Mouse (Mus musculus) hindbrain, postnatal 0 days (tissue): ENCODE measurements around the gene Nlgn1. TPM values are rescaled to one million over a fixed set of nuclear protein-coding genes. Genes with fewer than 3 reads are reported as not detected.

ENCODE experiments used
- ATAC-seq: fragments of 200-750 bp; cut with Nextera tagmentation; 2 replicates; pipeline ENCODE4 v1.8.0; 2017; ENCODE audit warnings: mild to moderate bottlenecking, moderate TSS enrichment, moderate library complexity
- DNase-seq: peaks from one replicate; pipeline ENCODE4 v3.0.0-alpha.2; 2015; ENCODE audit warnings: low spot score
- H3K27ac ChIP-seq: fragments of 300-500 bp; sonication (generic); 2 replicates; pipeline ENCODE4 v1.5.1; 2014; ENCODE audit warnings: mild to moderate bottlenecking
- H3K27me3 ChIP-seq: fragments of 300-500 bp; sonication (generic); 2 replicates; pipeline ENCODE4 v1.6.1; 2014; ENCODE audit warnings: low read length, mixed read lengths; ENCODE audit not compliant: insufficient read depth
- H3K36me3 ChIP-seq: fragments of 300-500 bp; sonication (generic); 2 replicates; pipeline ENCODE4 v1.6.1; 2014; ENCODE audit warnings: low read length, mixed read lengths; ENCODE audit not compliant: insufficient read depth
- H3K4me1 ChIP-seq: fragments of 300-500 bp; sonication (generic); 2 replicates; pipeline ENCODE4 v1.6.1; 2014; ENCODE audit warnings: antibody characterized with exemption, low read length, mixed read lengths; ENCODE audit not compliant: insufficient read depth
- H3K4me2 ChIP-seq: fragments of 300-500 bp; sonication (generic); 2 replicates; pipeline ENCODE4 v1.6.1; 2014; ENCODE audit warnings: low read depth, mild to moderate bottlenecking, low read length, moderate library complexity, mixed read lengths
- H3K4me3 ChIP-seq: fragments of 300-500 bp; sonication (generic); 2 replicates; pipeline ENCODE4 v1.5.1; 2014; ENCODE audit warnings: low read length
- H3K9ac ChIP-seq: fragments of 300-500 bp; sonication (generic); replicated peaks from 2 replicates; pipeline ENCODE4 v1.6.1; 2014; ENCODE audit warnings: mild to moderate bottlenecking, low read length, moderate library complexity, mixed read lengths
- H3K9me3 ChIP-seq: fragments of 300-500 bp; sonication (generic); 2 replicates; pipeline ENCODE4 v1.6.1; 2016; ENCODE audit warnings: low read length, mixed read lengths
- CTCF ChIP-seq: IDR thresholded peaks from 2 replicates; pipeline ENCODE4 v1.5.1; 2016; ENCODE audit warnings: antibody characterized with exemption, control low read depth, low read depth
- WGBS: fragments of 180-500 bp; shearing (Covaris S2); extraction: QIAGEN DNeasy Blood & Tissue Kit; methylation state at CpG from one replicate; pipeline ENCODE4 v1.1.7; 2014; 5-methylcytosine and 5-hydroxymethylcytosine counted together
- polyA plus RNA-seq: library from polyadenylated mRNA; unstranded; fragments of >200 nt; fragmentation: Nextera tagmentation; extraction: Ambion mirVana; gene quantifications from 2 replicates; pipeline ENCODE4 v1.2.1, GENCODE M21; 2015
- total RNA-seq: library from RNA; depleted of rRNA; stranded (reverse); fragments of >200 nt; gene quantifications from 2 replicates; pipeline ENCODE4 v1.2.3, GENCODE M21; 2014

Gene Nlgn1
- total and polyA plus RNA-seq, 2 experiments from 2014 or later = 28.4 to 61.5 TPM

DNA sequence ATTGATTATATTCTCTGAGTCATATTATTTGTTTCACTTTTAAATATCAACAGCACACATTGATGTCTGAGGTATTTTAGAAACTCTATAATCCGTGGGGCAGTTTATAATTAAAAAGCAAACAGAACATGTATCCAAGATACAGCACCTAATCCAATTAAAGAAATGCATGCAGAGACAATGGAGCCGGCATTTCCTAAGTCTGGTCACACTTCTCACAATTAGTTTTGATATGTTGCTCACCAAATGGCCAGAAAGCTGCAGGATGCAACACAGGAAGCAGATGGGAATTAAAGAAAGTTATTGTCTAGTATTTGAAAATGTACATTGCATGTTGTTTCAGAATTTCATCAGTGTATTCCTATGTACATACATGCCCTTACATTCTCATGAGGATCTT lies 550.6 kb downstream of the Nlgn1 start:
- DNase-seq (no peak), ATAC-seq (no peak)
- Histone ChIP-seq H3K4me1 (no peaks in the 10 kb centered on the region), H3K27me3 (no peaks in the 10 kb centered on the region), H3K9ac (no peak overlapping the region), H3K36me3 (no peaks in the 10 kb centered on the region), H3K4me2 (no peak overlapping the region), H3K4me3 (no peak overlapping the region), H3K27ac (no peak overlapping the region), H3K9me3 (no peaks in the 10 kb centered on the region)
- 41% methylated on average over 2 of the region's 2 CpGs for WGBS
- TF ChIP-seq CTCF = no peak

DNA sequence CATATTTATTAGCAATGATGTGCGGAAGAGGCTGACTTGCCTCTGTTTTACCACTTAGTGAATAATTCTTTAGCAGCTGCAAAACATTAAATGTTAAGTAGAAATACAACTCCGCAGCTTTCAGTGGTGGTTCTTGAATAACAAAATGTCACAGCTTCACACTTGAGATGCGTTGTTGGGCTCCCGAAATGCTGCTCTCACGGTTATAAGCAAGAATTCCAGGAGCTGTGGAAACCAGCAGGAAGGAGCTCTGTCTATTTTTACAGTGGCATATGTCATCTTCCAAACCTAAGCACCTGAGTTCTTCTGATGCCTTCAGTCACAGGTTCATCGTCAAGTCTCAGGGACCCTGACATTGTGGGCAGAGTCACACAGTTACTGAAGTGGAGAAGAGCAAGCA lies 556.8 kb downstream of the Nlgn1 start:
- no peak for ATAC-seq
- 67% methylated on average over 6 of the region's 6 CpGs for WGBS
- no peaks in the 10 kb centered on the region for H3K27me3 ChIP-seq
- TF ChIP-seq CTCF = no peak
- no peak overlapping the region for H3K27ac ChIP-seq
- no peak overlapping the region for H3K4me2 ChIP-seq
- H3K4me1 ChIP-seq = 0 out of 2 replicates have a peak, but pooled peaks cover 3% of the 10 kb centered on the region
- no peak overlapping the region for H3K4me3 ChIP-seq
- DNase-seq = no peak
- H3K36me3 ChIP-seq = no peaks in the 10 kb centered on the region
- H3K9me3 ChIP-seq = no peaks in the 10 kb centered on the region
- H3K9ac ChIP-seq = no peak overlapping the region

DNA sequence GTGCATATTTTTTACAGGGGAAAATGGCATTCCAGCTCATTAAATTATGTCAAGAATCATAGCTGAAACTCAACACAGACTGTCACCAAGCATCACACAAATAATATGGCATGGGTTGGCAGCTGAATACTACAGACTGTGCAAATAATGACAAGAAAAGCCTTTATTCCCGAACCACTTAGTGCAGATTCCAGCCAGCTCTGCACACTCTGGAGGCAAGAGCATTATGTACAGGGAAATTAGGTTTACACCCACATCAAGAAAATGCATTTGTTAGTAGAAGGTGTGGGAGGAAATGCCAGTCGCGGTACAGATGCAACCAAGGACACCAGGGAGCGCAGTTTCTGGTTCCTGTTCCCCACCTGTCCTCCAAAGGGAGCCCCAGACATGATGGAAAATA lies 558.4 kb downstream of the Nlgn1 start:
- H3K4me3 ChIP-seq = no peak overlapping the region
- H3K4me1 ChIP-seq = 0 out of 2 replicates have a peak, but pooled peaks cover 3% of the 10 kb centered on the region
- no peak for TF ChIP-seq CTCF
- no peaks in the 10 kb centered on the region for H3K36me3 ChIP-seq
- H3K9ac ChIP-seq = no peak overlapping the region
- ATAC-seq (no peak), DNase-seq (no peak)
- H3K4me2 ChIP-seq = no peak overlapping the region
- H3K27me3 ChIP-seq = no peaks in the 10 kb centered on the region
- H3K9me3 ChIP-seq = no peaks in the 10 kb centered on the region
- no peak overlapping the region for H3K27ac ChIP-seq
- 53% methylated on average over 4 of the region's 4 CpGs for WGBS

DNA sequence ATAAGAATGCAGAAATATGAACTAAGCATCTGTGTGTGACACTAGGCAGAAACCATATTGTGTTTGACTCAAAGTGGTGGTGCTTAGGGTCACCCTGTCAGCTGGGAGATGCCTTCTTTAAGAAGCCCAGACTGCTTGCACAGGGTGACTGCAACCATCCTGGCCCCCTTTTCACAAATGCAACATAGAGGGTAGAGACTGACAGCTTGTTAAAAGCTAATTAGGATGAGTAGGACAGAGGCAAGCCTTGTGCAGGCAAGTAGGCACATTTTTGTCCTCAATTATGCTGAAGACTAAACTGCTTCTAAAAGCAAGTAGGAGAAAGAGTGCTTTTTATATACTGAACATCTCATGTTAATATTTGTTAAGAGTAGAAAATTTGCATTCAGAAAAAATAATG lies 558.8 kb downstream of the Nlgn1 start:
- H3K27ac ChIP-seq = no peak overlapping the region
- H3K9me3 ChIP-seq = no peaks in the 10 kb centered on the region
- DNase-seq (no peak), ATAC-seq (no peak)
- H3K4me3 ChIP-seq = no peak overlapping the region
- no peak overlapping the region for H3K4me2 ChIP-seq
- H3K9ac ChIP-seq = no peak overlapping the region
- no peaks in the 10 kb centered on the region for H3K27me3 ChIP-seq
- no peaks in the 10 kb centered on the region for H3K36me3 ChIP-seq
- TF ChIP-seq CTCF = no peak
- 0 out of 2 replicates have a peak, but pooled peaks cover 3% of the 10 kb centered on the region for H3K4me1 ChIP-seq

DNA sequence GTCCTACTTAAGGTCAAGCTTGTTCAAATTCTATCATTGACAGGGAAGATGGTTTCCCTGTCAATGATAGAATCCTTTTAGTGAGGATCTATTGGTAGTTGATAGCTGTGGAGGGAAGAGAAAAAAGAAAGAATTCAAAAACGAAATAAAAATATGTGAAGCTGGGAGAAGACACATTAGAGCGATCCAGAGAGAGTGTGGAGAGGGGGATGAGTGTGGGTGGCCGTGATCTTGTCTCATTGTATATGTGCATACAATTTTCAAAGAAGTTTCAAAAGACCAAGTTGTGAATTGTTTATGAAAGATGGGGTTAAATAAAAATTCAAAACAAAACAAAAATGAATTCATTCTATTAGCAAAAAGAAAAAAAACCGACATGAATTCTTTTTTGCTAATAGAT lies 568.6 kb downstream of the Nlgn1 start:
- Histone ChIP-seq H3K4me3 (no peak overlapping the region), H3K27me3 (no peaks in the 10 kb centered on the region), H3K27ac (no peak overlapping the region), H3K9ac (no peak overlapping the region), H3K4me1 (no peaks in the 10 kb centered on the region), H3K4me2 (no peak overlapping the region), H3K9me3 (no peaks in the 10 kb centered on the region), H3K36me3 (no peaks in the 10 kb centered on the region)
- ATAC-seq = no peak
- DNase-seq = no peak
- 91% methylated on average over 4 of the region's 4 CpGs for WGBS
- TF ChIP-seq CTCF = no peak

DNA sequence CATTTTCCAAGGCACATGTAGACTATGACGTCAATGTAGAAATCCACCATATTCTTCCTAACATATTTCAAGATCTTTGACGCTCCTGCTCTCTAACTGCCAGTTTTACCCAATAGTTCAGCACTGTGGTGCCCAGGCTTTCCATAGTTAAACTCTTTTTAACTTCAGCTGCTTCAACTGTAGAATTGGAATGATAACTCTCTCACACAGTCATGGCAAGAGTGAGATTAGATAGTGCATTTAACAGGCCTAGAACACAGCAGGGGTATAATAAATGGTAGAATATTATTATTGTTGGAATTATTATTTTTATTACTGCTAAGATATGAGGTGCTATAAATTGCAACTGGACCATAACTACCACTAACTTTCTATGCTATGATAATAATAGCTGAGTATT lies 574.4 kb downstream of the Nlgn1 start:
- H3K36me3 ChIP-seq = no peaks in the 10 kb centered on the region
- WGBS = 96% methylated on average over 2 of the region's 2 CpGs
- no peak overlapping the region for H3K9ac ChIP-seq
- no peak overlapping the region for H3K27ac ChIP-seq
- DNase-seq = no peak
- no peaks in the 10 kb centered on the region for H3K27me3 ChIP-seq
- no peak for ATAC-seq
- no peaks in the 10 kb centered on the region for H3K4me1 ChIP-seq
- no peak overlapping the region for H3K4me3 ChIP-seq
- H3K4me2 ChIP-seq = no peak overlapping the region
- no peak for TF ChIP-seq CTCF
- no peaks in the 10 kb centered on the region for H3K9me3 ChIP-seq

DNA sequence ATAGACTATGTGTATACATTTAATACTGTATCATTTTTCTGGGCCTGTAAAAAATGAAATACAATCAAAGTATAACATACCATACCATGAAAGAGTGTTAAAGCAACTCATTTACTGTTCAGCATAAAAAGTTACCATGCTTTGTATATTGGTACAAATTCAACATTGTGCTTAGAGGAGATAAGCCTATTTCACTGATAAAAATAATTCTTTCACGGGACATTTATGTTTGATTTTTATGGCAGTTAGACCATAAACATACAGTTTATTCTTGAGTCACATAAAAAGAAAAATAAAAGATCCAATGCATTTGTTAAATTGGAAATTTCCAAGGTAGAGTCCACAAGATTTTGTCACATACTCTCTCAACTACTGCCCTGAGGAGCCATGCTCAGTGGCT lies 608.1 kb downstream of the Nlgn1 start:
- H3K27ac ChIP-seq = no peak overlapping the region
- no peak for TF ChIP-seq CTCF
- no peak overlapping the region for H3K9ac ChIP-seq
- no peak for ATAC-seq
- H3K4me1 ChIP-seq = no peaks in the 10 kb centered on the region
- H3K4me3 ChIP-seq = no peak overlapping the region
- H3K4me2 ChIP-seq = no peak overlapping the region
- WGBS = 90% methylated on average over 1 of the region's 1 CpGs
- H3K27me3 ChIP-seq = no peaks in the 10 kb centered on the region
- H3K9me3 ChIP-seq = no peaks in the 10 kb centered on the region
- DNase-seq = no peak
- no peaks in the 10 kb centered on the region for H3K36me3 ChIP-seq
